Mouse (Mus musculus): ENCODE measurements around the gene Taf6. TPM values are rescaled to one million over a fixed set of nuclear protein-coding genes. Genes with fewer than 3 reads are reported as not detected.

Taf6 gene
- 10 to 100 TPM; 44.9 to 56.9 TPM for polyA plus RNA-seq (2017; shearing (Covaris generic))

DNA sequence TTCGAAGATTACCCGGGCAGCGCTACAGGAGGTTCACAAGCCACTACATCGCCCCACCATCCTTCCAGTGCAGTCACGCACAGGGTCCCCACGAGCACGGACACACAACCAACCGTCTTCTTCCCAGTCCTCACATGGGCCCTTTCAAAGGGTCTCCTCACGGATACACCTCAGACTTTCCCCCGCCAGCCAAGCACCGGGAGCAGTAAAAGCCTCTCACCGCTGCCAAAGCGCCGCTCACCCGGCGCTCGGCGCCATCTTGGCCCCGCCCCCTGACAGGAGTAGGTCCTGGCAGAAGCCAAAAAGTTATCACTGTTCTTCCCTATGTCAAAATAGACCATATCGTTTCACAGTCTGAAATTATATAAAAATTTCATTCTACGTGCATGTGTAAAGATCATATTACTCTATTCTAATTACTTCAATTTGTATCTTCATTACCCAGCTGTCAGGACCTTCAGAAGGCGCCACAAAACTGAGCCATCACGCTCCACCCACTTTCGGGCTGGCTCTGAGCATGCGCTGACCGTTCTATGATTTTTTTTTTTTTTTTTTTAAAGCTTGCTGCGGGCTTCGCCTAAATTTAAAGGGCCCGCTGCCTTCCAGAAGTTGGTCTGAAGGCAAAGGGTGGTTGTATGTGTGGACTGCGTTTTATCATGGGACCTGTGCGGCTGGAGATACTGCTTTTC lies at the start of gene Taf6, which contains the start of gene Cnpy4:
Gene Taf6, minus strand, starts transcription at position 502 of the 689 bp plus-strand sequence.
Gene Cnpy4, plus strand, starts transcription at position 536 of the 689 bp plus-strand sequence.

DNA sequence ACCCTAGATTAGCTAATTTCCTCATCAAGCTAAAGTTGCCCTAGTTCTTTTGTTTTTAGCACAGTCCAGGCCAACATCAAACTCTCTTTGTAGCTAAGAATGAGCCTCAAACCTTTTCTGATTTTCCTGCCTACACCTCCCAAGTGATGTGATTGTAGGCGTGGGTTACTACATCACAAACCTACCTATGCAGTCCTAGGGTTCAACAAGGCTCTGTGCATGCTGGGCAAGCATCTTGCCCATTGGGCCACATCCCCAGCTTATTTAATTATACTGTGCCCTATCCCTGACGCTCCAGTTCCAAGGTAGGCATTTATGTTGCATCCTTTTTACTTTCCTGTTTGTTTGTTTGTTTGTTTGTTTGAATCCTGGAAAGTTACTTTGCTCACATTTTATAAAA lies 38.4 kb upstream of the Taf6 start, which contains the start of gene Nxpe5:
Gene Nxpe5, plus strand, starts transcription at position 199 of the 400 bp plus-strand sequence.

DNA sequence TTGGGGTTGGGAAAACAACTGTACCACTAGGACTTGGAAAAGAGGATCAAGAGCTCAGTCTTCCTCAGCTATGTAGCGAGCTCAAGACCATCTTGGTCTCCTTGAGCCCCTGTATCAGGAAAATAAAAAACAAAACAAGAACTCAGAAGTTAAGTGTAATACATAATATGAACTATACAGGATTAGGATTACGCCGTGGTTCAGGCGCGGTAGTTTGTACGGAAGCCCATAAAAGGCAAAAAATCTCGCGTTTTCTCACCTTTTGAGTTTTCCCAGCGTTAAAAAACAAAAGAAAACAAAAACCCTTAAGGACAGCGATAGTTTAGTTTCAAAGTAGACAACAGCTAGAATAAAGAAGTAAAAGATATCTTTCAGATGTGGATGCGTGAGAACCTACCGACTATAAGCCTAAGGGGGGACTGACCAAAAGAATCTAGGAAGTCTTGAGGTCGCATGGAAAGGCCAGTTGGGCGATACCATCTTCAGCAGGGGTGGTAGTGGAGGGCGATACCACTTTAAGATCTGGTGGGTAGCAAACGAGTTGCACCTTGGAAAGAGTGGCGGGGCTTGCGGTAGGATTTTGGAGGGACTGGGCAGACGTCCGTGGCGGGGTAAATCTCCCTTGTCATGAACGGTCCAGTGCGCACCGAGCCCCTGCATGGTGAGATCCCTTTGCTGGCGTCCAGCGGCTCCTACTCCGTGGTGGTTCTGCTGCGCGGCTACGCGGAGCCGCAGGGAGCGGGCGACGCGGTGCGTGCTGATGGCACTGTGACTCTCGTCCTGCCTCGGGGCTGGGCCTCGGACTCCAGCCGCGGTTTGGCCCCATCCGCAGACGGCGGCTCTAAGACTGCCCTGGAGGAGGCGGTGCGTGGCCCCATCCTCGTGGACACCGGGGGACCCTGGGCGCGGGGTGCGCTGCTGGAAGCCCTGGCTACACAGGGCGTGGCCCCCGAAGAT lies 6.8 kb upstream of the Taf6 start, which contains the start of gene Mblac1:
Gene Mblac1, plus strand, starts transcription at position 544 of the 957 bp plus-strand sequence.

DNA sequence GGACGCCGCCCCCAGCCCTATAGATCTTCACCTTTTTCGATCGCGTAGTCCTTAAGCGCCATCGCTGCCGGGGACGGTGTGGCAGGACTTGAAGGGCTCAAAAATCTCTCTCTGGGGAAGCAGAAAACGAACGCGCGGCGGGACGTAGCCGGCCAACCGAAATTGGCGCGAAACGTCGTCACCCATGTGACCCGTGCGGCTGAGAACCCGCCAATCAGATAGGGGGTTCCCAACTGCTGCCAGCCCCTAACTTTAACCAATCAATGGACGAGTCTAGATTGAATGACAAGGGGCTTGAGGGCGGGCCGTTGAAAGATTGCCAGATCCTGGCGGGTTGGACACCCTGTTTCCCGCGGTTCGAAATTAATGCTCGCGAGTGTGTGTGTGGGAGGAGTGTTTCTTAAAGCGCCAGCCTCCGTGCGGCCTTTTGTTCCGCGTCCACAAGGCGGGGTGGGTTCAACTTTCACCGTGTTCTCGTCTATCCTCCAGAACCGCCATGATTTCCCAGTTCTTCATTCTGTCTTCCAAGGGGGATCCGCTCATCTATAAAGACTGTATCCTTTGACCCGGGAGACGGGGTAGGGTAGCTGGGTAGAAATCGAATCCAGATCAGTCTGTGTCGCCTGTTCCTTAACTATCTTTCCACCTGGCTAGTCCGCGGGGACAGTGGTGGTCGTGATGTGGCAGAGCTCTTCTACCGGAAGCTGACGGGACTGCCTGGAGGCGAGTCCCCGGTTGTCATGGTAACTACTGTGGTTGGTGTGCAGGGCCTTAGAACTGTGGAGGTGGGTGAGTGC lies 15.4 kb downstream of the Taf6 start, which contains the start of the genes Ap4m1 and Mcm7:
Gene Ap4m1, plus strand, starts transcription at position 308 of the 797 bp plus-strand sequence.
Gene Mcm7, minus strand, starts transcription at position 728 of the 797 bp plus-strand sequence.

DNA sequence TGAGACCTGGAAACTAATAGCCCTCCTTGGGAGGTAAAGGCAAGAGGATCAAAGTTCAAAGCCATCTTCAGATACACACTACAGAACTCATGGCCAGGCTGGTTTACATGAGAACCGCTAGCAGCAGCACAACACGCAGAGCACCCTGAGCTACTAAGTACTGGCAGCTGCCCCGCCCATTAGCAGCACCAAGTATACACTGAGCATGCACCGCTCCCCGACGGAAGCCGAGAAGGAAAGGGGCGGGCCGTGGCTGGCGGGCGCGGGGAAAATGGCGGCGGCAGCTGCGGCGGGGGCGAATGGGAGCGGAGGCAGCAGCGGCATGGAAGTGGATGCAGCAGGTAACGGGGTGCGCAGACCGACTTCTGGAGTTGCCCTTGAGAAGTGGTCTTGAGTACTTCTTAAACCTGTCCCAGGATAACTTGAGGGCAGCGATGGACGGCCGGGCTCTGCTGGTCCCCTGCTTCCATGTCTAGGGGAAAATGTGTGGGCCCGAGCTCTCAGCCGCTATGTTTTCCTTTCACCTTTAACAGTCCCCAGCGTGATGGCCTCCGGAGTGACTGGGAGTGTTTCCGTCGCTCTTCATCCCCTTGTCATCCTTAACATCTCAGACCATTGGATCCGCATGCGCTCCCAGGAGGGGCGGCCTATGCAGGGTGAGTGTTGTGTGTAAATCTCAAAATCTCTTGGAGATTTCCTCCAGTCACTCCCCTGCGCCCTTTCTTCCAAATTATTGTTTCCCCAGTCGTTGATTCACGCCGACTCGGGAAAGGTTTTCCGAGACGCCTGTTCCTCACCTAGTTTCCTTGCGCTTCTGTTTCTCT lies 26.2 kb downstream of the Taf6 start, which contains the start of gene Cops6:
Gene Cops6, plus strand, starts transcription at position 230 of the 824 bp plus-strand sequence.

DNA sequence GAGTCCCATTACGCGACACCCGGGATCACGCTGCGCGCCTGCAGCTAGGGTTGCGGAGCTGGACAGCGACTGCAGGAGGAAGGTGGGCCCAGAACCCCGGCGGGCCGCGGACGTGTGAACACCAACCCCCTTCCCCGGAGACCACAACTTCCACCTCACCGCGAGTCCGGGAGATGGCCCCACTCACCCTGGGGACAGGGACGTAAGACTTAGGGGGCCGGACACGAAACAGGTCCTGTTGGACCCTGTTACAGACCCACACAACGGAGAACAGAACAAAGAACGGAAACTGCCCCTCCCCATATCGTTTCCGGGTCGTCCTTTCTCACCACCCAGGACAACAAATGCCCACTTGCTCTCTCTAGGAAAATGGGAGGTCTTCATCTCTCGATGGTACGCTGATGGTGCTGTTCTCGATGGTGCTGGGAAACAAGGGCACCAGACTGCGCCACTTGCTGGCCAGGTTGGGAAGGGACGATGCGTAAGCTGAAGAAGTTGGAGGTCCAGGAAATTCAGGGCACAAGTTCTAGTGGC lies 31.7 kb downstream of the Taf6 start, which contains the start of gene Zfp113:
Gene Zfp113, minus strand, starts transcription at position 302 of the 534 bp plus-strand sequence.

Other genes starting within 250 kb of the Taf6 start
- gene Gjc3, start 224.4 kb downstream of the Taf6 start, polyA plus RNA-seq (2017; shearing (Covaris generic)), result under 1 TPM in 1 of 2 experiments, not detected in 1; 0.04 TPM
- 1 to 10 TPM in 1 of 2 experiments, under 1 TPM in 1; 0.23 to 1.0 TPM for gene Azgp1, start 205.9 kb downstream of the Taf6 start, polyA plus RNA-seq (2017; shearing (Covaris generic))
- 1 to 10 TPM in 1 of 2 experiments, under 1 TPM in 1; 0.11 to 2.1 TPM for gene Smok3a, start 166.2 kb downstream of the Taf6 start, polyA plus RNA-seq (2017; shearing (Covaris generic))
- 1 to 10 TPM in 1 of 2 experiments, not detected in 1; 7.7 TPM for gene Smok3b, start 166.0 kb downstream of the Taf6 start, polyA plus RNA-seq (2017; shearing (Covaris generic))
- 1 to 10 TPM in 1 of 2 experiments, under 1 TPM in 1; 0.35 to 2.9 TPM for gene Smok3c, start 134.3 kb downstream of the Taf6 start, polyA plus RNA-seq (2017; shearing (Covaris generic))
- 10 to 100 TPM; 11.9 to 14.3 TPM for gene Zkscan1, start 102.4 kb downstream of the Taf6 start, polyA plus RNA-seq (2017; shearing (Covaris generic))
- 10 to 100 TPM; 23.1 to 27.3 TPM for gene Zscan21, start 70.5 kb downstream of the Taf6 start, polyA plus RNA-seq (2017; shearing (Covaris generic))
- 10 to 100 TPM; 21.3 to 26.4 TPM for gene Zfp113, start 31.7 kb downstream of the Taf6 start, polyA plus RNA-seq (2017; shearing (Covaris generic))
- gene Cops6, start 26.4 kb downstream of the Taf6 start, polyA plus RNA-seq (2017; shearing (Covaris generic)), result 100 to 1,000 TPM; 183 to 192 TPM
- 1 to 10 TPM; 8.1 to 8.7 TPM for gene Ap4m1, start 15.4 kb downstream of the Taf6 start, polyA plus RNA-seq (2017; shearing (Covaris generic))
- 10 to 100 TPM; 57.4 to 74.1 TPM for gene Mcm7, start 15.0 kb downstream of the Taf6 start, polyA plus RNA-seq (2017; shearing (Covaris generic))
- 10 to 100 TPM; 17.3 to 20.4 TPM for gene Cnpy4, start within 50 bp of the Taf6 start, polyA plus RNA-seq (2017; shearing (Covaris generic))
- gene Mblac1, start 6.9 kb upstream of the Taf6 start, polyA plus RNA-seq (2017; shearing (Covaris generic)), result under 1 TPM; 0.93 to 0.99 TPM
- 1 to 10 TPM in 1 of 2 experiments, under 1 TPM in 1; 0.49 to 1.4 TPM for gene Nxpe5, start 38.4 kb upstream of the Taf6 start, polyA plus RNA-seq (2017; shearing (Covaris generic))
- gene Lamtor4, start 68.0 kb upstream of the Taf6 start, polyA plus RNA-seq (2017; shearing (Covaris generic)), result 100 to 1,000 TPM in 1 of 2 experiments, 10 to 100 TPM in 1; 61.4 to 105 TPM
- 10 to 100 TPM; 35.3 to 42.7 TPM for gene BC037034, start 76.6 kb upstream of the Taf6 start, polyA plus RNA-seq (2017; shearing (Covaris generic))
- 1 to 10 TPM; 1.1 to 1.6 TPM for gene Gal3st4, start 85.4 kb upstream of the Taf6 start, polyA plus RNA-seq (2017; shearing (Covaris generic))
- gene Gm43720, start 92.5 kb upstream of the Taf6 start, polyA plus RNA-seq (2017; shearing (Covaris generic)), result under 1 TPM in 1 of 2 experiments, not detected in 1; 0.02 TPM
- gene Gpc2, start 92.6 kb upstream of the Taf6 start, polyA plus RNA-seq (2017; shearing (Covaris generic)), result 1 to 10 TPM in 1 of 2 experiments, under 1 TPM in 1; 0.86 to 2.2 TPM
- 1 to 10 TPM in 1 of 2 experiments, under 1 TPM in 1; 0.96 to 1.7 TPM for gene Stag3, start 92.8 kb upstream of the Taf6 start, polyA plus RNA-seq (2017; shearing (Covaris generic))
- gene Pvrig, start 154.5 kb upstream of the Taf6 start, polyA plus RNA-seq (2017; shearing (Covaris generic)), result 10 to 100 TPM in 1 of 2 experiments, 1 to 10 TPM in 1; 6.0 to 20.3 TPM